Mouse (Mus musculus): ENCODE measurements around the gene Tubb4b. TPM values are rescaled to one million over a fixed set of nuclear protein-coding genes. Genes with fewer than 3 reads are reported as not detected.
"Not testable (repeated sequence)": the region's sequence is repeated elsewhere in the genome, so short reads cannot be mapped to it uniquely, and the experiment has no call there.

The Tubb4b gene
- polyA plus RNA-seq, 1 experiment from 2014 or later: 512 TPM

- H3K4me1 ChIP-seq (ENCODE audit: control insufficient read depth, insufficient read depth, low read length): peaks cover 11% of the 10 kb centered on the region
- not testable (repeated sequence) for ATAC-seq (ENCODE audit: insufficient number of reproducible peaks, insufficient read depth, low FRiP score, low read depth); H3K36me3 ChIP-seq (ENCODE audit: control insufficient read depth, insufficient read depth, low read length); H3K9me3 ChIP-seq (ENCODE audit: control insufficient read depth, low read depth, low read length); H3K9ac ChIP-seq (replicated peaks; ENCODE audit: low read depth, low read length); H3K27me3 ChIP-seq (ENCODE audit: control insufficient read depth, insufficient read depth, low read length); H3K27ac ChIP-seq (ENCODE audit: low read length)
- H3K4me3 ChIP-seq (ENCODE audit: low read depth, low read length): peak overlapping the region; percentile 98
- H3K4me2 ChIP-seq (replicated peaks; ENCODE audit: low read depth, low read length): peak overlapping the region; percentile 97
- WGBS: 53% methylated on average over 11 of the region's 12 CpGs
Observed at GRCm38 (mm10) chr2:25256443-25257109, 32.1 kb upstream of the Tubb4b start.

GRCm38 (mm10) chr2:25255284-25255779, 30.8 kb upstream of the Tubb4b start, which contains the start of gene Tmem203:
TSS of gene Tmem203 (plus strand) at chr2:25255439.
- Histone ChIP-seq H3K27ac (ENCODE audit: low read length) (peak within 1 kb of the TSS; percentile 41), H3K4me1 (ENCODE audit: control insufficient read depth, insufficient read depth, low read length) (peaks cover 11% of the 10 kb centered on the region), H3K4me3 (ENCODE audit: low read depth, low read length) (peak within 1 kb of the TSS; percentile 98), H3K9me3 (ENCODE audit: control insufficient read depth, low read depth, low read length) (no peaks in the 10 kb centered on the region), H3K27me3 (ENCODE audit: control insufficient read depth, insufficient read depth, low read length) (no peaks in the 10 kb centered on the region), H3K9ac (replicated peaks; ENCODE audit: low read depth, low read length) (peak within 1 kb of the TSS; percentile 78), H3K36me3 (ENCODE audit: control insufficient read depth, insufficient read depth, low read length) (peaks cover 14% of the 10 kb centered on the region), H3K4me2 (replicated peaks; ENCODE audit: low read depth, low read length) (peak within 1 kb of the TSS; percentile 97)
- ATAC-seq (ENCODE audit: insufficient number of reproducible peaks, insufficient read depth, low FRiP score, low read depth): peak; percentile 87
- WGBS: under 1% methylated on average over 39 of the region's 39 CpGs

GRCm38 (mm10) chr2:25252331-25252730, 27.8 kb upstream of the Tubb4b start:
- Histone ChIP-seq H3K9ac (replicated peaks; ENCODE audit: low read depth, low read length) (no peak overlapping the region), H3K4me3 (ENCODE audit: low read depth, low read length) (no peak overlapping the region), H3K27me3 (ENCODE audit: control insufficient read depth, insufficient read depth, low read length) (no peaks in the 10 kb centered on the region), H3K27ac (ENCODE audit: low read length) (no peak overlapping the region), H3K4me2 (replicated peaks; ENCODE audit: low read depth, low read length) (no peak overlapping the region), H3K4me1 (ENCODE audit: control insufficient read depth, insufficient read depth, low read length) (peaks cover 11% of the 10 kb centered on the region), H3K36me3 (ENCODE audit: control insufficient read depth, insufficient read depth, low read length) (peaks cover 31% of the 10 kb centered on the region), H3K9me3 (ENCODE audit: control insufficient read depth, low read depth, low read length) (no peaks in the 10 kb centered on the region)
- WGBS: 82% methylated on average over 1 of the region's 1 CpGs
- ATAC-seq (ENCODE audit: insufficient number of reproducible peaks, insufficient read depth, low FRiP score, low read depth): no peak

- WGBS: 80% methylated on average over 10 of the region's 10 CpGs
- H3K4me3 ChIP-seq (ENCODE audit: low read depth, low read length): no peak within 1 kb of the TSS
- H3K27ac ChIP-seq (ENCODE audit: low read length): no peak within 1 kb of the TSS
- ATAC-seq (ENCODE audit: insufficient number of reproducible peaks, insufficient read depth, low FRiP score, low read depth): no peak
- H3K27me3 ChIP-seq (ENCODE audit: control insufficient read depth, insufficient read depth, low read length): 0 out of 2 replicates have a peak, but pooled peaks cover 9% of the 10 kb centered on the region
- H3K9ac ChIP-seq (replicated peaks; ENCODE audit: low read depth, low read length): no peak within 1 kb of the TSS
- H3K4me1 ChIP-seq (ENCODE audit: control insufficient read depth, insufficient read depth, low read length): peaks cover 5% of the 10 kb centered on the region; the same call in 1 of the 2 replicates
- H3K4me2 ChIP-seq (replicated peaks; ENCODE audit: low read depth, low read length): no peak within 1 kb of the TSS
- no peaks in the 10 kb centered on the region for H3K9me3 ChIP-seq (ENCODE audit: control insufficient read depth, low read depth, low read length)
- peaks cover 20% of the 10 kb centered on the region for H3K36me3 ChIP-seq (ENCODE audit: control insufficient read depth, insufficient read depth, low read length)
Observed at GRCm38 (mm10) chr2:25246183-25247072, 21.9 kb upstream of the Tubb4b start, which contains the start of gene AL732309.1. TSS of gene AL732309.1 (minus strand) at chr2:25246863.

- WGBS: 88% methylated on average over 4 of the region's 4 CpGs
Observed at GRCm38 (mm10) chr2:25244144-25244543, 19.6 kb upstream of the Tubb4b start.

GRCm38 (mm10) chr2:25243342-25243741, 18.8 kb upstream of the Tubb4b start:
- Histone ChIP-seq H3K4me1 (ENCODE audit: control insufficient read depth, insufficient read depth, low read length) (peaks cover 14% of the 10 kb centered on the region; the same call in 1 of the 2 replicates), H3K9me3 (ENCODE audit: control insufficient read depth, low read depth, low read length) (no peaks in the 10 kb centered on the region), H3K27ac (ENCODE audit: low read length) (no peak overlapping the region), H3K9ac (replicated peaks; ENCODE audit: low read depth, low read length) (no peak overlapping the region), H3K36me3 (ENCODE audit: control insufficient read depth, insufficient read depth, low read length) (peaks cover 6% of the 10 kb centered on the region; the same call in 1 of the 2 replicates), H3K4me2 (replicated peaks; ENCODE audit: low read depth, low read length) (no peak overlapping the region), H3K4me3 (ENCODE audit: low read depth, low read length) (no peak overlapping the region), H3K27me3 (ENCODE audit: control insufficient read depth, insufficient read depth, low read length) (0 out of 2 replicates have a peak, but pooled peaks cover 11% of the 10 kb centered on the region)
- ATAC-seq (ENCODE audit: insufficient number of reproducible peaks, insufficient read depth, low FRiP score, low read depth): no peak
- 73% methylated on average over 8 of the region's 8 CpGs for WGBS

More at GRCm38 (mm10) chr2:25244144-25244543, 19.6 kb upstream of the Tubb4b start:
- no peaks in the 10 kb centered on the region for H3K9me3 ChIP-seq (ENCODE audit: control insufficient read depth, low read depth, low read length)
- H3K4me1 ChIP-seq (ENCODE audit: control insufficient read depth, insufficient read depth, low read length): peaks cover 14% of the 10 kb centered on the region; the same call in 1 of the 2 replicates
- H3K9ac ChIP-seq (replicated peaks; ENCODE audit: low read depth, low read length): no peak overlapping the region
- no peak for ATAC-seq (ENCODE audit: insufficient number of reproducible peaks, insufficient read depth, low FRiP score, low read depth)
- no peak overlapping the region for H3K4me2 ChIP-seq (replicated peaks; ENCODE audit: low read depth, low read length)
- H3K36me3 ChIP-seq (ENCODE audit: control insufficient read depth, insufficient read depth, low read length): peaks cover 11% of the 10 kb centered on the region; the same call in 1 of the 2 replicates
- H3K27me3 ChIP-seq (ENCODE audit: control insufficient read depth, insufficient read depth, low read length): 0 out of 2 replicates have a peak, but pooled peaks cover 11% of the 10 kb centered on the region
- no peak overlapping the region for H3K27ac ChIP-seq (ENCODE audit: low read length)
- no peak overlapping the region for H3K4me3 ChIP-seq (ENCODE audit: low read depth, low read length)

- H3K27ac ChIP-seq (ENCODE audit: low read length): no peak within 1 kb of the TSS
- peak within 1 kb of the TSS; percentile 97 for H3K4me2 ChIP-seq (replicated peaks; ENCODE audit: low read depth, low read length)
- no peaks in the 10 kb centered on the region for H3K9me3 ChIP-seq (ENCODE audit: control insufficient read depth, low read depth, low read length)
- peak within 1 kb of the TSS; percentile 50 for H3K9ac ChIP-seq (replicated peaks; ENCODE audit: low read depth, low read length)
- H3K27me3 ChIP-seq (ENCODE audit: control insufficient read depth, insufficient read depth, low read length): 0 out of 2 replicates have a peak, but pooled peaks cover 11% of the 10 kb centered on the region
- peak within 1 kb of the TSS; percentile 41 for H3K4me3 ChIP-seq (ENCODE audit: low read depth, low read length)
- ATAC-seq (ENCODE audit: insufficient number of reproducible peaks, insufficient read depth, low FRiP score, low read depth): no peak
- H3K36me3 ChIP-seq (ENCODE audit: control insufficient read depth, insufficient read depth, low read length): no peaks in the 10 kb centered on the region; the same call in 1 of the 2 replicates
- WGBS: 0% methylated on average over 26 of the region's 59 CpGs
- peaks cover 14% of the 10 kb centered on the region; the same call in 1 of the 2 replicates for H3K4me1 ChIP-seq (ENCODE audit: control insufficient read depth, insufficient read depth, low read length)
Observed at GRCm38 (mm10) chr2:25242101-25242506, 17.6 kb upstream of the Tubb4b start, which contains the start of the genes Rnf208 and Cysrt1. TSS of gene Rnf208 (plus strand) at chr2:25242255. TSS of gene Cysrt1 (minus strand) at chr2:25242452.

GRCm38 (mm10) chr2:25241438-25241775, 16.9 kb upstream of the Tubb4b start:
- Histone ChIP-seq H3K4me3 (ENCODE audit: low read depth, low read length) (peak overlapping the region; percentile 41), H3K4me2 (replicated peaks; ENCODE audit: low read depth, low read length) (peak overlapping the region; percentile 97), H3K4me1 (ENCODE audit: control insufficient read depth, insufficient read depth, low read length) (peaks cover 18% of the 10 kb centered on the region; the same call in 1 of the 2 replicates), H3K36me3 (ENCODE audit: control insufficient read depth, insufficient read depth, low read length) (no peaks in the 10 kb centered on the region; the same call in 1 of the 2 replicates), H3K27ac (ENCODE audit: low read length) (no peak overlapping the region), H3K27me3 (ENCODE audit: control insufficient read depth, insufficient read depth, low read length) (0 out of 2 replicates have a peak, but pooled peaks cover 11% of the 10 kb centered on the region), H3K9ac (replicated peaks; ENCODE audit: low read depth, low read length) (no peak overlapping the region), H3K9me3 (ENCODE audit: control insufficient read depth, low read depth, low read length) (no peaks in the 10 kb centered on the region)
- ATAC-seq (ENCODE audit: insufficient number of reproducible peaks, insufficient read depth, low FRiP score, low read depth): no peak
- 21% methylated on average over 6 of the region's 6 CpGs for WGBS
